Mouse (Mus musculus) kidney, adult 18-20 months (tissue): ENCODE data around the gene Dsn1.
A peak's percentile ranks its signal among the peaks of the same experiment; 100 is the strongest.

Source experiments
- DNase-seq: peaks from one replicate; pipeline ENCODE4 v3.0.0; 2021

The Dsn1 gene

GRCm38 (mm10) chr2:157019228-157019627, 12.3 kb upstream of the Dsn1 start:
- DNase-seq, result no peak

DNA sequence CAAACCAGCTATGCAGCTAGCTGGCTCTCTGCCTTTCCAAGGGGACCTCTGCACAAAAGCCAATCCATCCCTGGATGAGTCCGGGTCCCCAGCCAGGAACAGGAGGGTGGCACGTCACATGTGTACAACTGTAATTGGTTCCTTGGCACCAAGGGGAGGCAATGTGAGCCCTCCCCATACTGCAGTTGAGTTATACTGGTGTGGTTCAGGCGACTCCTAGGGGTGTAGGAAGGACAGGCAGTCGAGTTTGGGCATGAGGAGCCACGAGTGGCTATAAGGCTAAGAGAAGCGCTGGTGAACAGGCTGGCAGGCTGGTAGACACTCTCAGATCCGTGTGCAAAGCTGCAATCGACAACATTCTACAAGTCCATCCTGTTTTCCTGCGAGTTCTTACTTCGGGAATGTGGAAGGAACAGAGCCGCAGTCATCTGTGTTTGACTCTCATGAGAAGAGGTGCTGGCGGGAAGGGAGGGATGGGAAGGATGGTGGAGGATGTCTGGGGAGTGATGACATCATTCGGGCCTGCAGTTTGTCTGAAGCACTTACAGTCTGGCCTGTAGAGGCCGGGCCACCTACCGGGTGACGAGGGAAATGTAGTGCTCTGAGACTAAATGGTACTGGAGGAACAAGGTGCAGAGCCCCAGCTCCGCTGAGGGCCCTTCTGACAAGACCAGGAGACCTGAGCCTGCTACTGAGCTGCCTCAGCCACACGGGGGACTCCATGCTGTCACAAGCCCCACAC, 9.7 kb upstream of the Dsn1 start:
- DNase-seq, result no peak

GRCm38 (mm10) chr2:157012341-157012740, 5.4 kb upstream of the Dsn1 start:
- DNase-seq, result no peak

- no peak for DNase-seq
Observed at GRCm38 (mm10) chr2:157010634-157011310, 3.8 kb upstream of the Dsn1 start.

GRCm38 (mm10) chr2:157010121-157010520, 3.2 kb upstream of the Dsn1 start:
- DNase-seq, result no peak

- no peak for DNase-seq
Observed at GRCm38 (mm10) chr2:157008509-157008908, 1.6 kb upstream of the Dsn1 start.

- no peak for DNase-seq
Observed at GRCm38 (mm10) chr2:157007234-157007596, 261 bp upstream of the Dsn1 start.

DNA sequence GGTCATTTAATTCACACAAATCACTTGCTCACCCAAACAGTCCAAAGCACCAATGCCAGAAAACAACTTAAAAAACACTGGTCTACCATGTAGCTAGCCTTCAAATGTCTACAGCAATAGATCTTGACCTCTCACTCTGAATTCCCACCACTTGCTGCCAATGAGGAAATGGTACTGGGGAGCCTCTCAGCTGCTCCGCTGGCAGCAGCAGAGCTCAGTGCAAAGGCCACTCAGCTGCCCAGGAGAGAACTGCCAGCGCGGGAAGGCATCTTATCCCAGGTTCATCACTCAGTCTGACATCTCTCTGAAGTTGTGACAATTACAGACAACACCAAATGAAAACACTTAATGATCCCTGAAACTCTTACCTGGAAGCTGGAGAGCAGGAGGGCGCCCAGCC, 4.6 kb downstream of the Dsn1 start:
- DNase-seq, result peak; percentile 9

DNA sequence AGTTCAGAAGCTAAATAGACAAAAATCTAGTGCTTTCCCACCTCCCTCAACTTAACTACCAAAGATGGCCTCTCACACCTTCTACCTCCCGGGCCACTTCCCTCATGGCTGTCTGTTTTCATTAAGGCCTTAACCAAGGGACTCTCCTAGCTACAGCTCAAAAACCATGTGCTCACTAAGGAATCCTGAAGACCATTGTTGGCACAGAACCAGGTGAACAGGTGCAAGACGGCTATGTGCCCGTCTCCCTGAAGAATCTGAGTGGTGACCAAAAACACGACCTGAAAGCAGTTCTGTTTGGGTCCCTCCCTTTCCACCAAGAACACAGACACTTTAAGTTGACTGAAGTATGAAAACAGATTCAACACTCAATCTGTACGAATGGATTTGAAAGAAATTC, 8.7 kb downstream of the Dsn1 start:
- DNase-seq, result no peak

DNA sequence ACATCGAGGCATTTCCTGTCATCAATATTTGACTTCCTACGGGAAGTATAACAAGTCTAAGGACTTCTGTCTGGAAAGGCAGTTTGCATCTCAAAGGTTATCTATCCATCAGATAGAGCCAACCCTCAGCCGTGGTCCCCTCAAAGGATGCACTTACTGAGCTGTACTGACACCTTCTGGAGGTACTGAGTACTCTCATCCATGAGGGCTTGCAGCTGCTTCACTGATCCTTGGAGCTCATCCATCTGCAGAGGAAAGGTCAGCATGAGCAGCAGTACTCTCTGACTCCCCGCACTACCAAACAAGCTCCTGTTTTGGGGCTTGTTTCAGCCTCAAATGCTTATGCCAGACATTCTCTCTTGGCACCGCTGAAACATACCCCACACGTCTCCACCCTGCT, 10.4 kb downstream of the Dsn1 start:
- peak; percentile 43 for DNase-seq

DNA sequence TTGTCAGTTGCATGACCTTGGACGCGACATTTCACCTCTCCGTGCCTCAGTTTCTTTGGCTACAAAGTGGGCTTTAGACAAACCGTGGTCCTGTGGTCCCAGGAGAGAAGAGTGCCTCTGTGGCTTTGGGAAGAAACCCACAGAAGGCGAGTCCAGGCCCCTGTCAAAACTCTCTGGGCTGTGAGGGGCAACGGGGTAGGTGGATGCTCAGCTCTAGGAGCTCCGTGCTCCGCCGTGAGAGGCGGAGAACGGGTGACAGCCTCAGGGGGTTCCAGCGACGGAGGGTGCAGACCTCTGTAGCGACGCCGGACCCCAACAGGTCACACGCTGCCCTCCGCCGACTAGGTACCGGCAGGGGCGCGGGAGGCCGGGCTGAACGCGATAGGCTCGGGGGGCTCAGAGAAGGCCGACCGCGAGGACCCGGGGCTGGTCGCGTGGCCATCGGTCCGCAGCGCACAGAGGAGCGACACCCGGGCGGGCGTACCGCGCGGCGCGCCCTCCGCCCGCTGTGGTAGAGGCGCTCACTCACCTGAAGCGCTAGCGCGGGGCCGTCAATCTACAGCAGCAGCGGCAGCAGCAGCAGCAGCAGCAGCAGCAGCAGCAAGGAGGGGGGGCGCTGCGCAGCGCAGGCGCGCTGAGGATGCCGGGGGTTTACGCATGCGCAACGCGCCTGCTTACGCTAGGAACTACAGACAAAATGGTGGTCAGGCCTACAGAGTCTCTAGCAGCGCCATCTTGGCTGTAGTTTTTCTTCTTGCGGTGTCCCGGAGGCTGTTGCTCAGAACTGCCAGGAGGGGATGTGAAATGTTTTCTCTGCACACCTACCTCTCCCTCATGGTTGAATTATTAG, 15.3 kb downstream of the Dsn1 start, which contains the start of gene Ndrg3:
Ndrg3 (minus strand) TSS at position 587 of the 850 bp plus-strand sequence.
- peak; percentile 96 for DNase-seq

DNA sequence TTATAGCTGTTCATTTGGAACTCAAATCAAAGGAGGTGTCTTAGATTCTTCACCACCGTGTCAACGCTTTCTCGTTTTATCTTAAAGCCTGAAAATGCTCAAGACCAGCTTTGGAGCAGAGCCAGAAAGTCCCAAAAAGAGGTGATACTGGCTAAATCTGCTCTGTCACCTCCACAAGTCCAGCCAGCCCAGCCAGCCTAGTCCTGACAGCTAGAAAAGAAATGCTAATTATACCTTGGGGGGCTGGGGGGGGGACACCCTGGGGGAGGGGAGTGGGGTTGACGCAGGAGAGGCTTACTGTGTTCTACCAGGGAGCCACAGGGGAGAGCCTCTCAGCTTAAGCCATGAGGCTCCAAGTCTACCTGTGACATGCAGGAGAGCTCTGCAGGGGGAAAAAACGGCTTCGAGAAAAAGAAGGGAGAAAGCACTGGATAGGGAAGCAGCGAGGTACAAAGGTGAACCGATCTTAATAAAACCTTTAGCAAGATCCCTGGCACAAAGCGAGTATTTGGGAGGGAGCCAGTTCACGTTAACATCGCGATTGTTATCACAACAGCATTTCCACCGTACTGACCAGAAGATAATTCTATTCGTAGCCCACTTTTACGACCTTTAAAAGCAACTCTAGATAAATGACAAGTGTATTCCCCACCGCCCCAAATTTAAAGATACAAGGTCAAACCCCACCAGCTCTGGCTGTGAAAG, 16.1 kb downstream of the Dsn1 start:
- DNase-seq, result peak; percentile 40

DNA sequence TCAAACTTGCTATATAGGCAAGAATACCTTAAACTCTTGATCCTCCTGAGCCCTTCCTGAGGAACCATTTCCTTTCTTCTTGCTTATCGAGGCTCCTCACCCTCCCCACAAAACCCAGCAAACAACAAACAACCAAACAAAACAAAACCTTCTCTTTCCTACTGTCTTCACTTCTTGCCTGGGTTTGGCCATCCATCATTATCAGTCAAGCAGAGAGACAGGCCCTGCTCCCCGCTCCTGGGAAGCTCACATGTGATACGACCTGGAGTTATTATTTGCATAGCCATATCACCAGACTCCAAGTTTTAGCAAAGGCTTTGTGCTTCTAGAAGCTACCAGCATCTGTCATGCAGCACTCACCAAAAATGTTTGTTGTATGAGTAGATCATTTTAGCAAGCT, 19.6 kb downstream of the Dsn1 start:
- no peak for DNase-seq

DNA sequence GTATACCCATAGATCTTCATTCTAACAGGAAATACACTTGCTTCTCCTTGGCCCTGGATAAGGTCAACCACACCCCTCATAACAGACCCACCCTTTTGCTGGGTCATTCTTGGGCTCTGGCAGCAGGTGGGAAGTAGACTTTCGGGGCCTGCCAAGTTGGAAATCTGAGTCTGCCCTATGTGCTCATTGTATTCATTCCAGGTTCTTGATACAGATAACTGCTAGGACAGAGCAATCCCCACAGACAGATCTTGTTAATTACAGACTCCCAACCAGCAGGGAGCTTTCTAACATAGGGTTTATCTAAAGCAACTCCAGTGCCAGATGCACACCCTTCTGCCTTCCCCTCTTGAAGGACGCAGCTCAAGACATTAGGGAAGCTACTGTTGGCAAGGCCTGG, 24.1 kb downstream of the Dsn1 start:
- no peak for DNase-seq

DNA sequence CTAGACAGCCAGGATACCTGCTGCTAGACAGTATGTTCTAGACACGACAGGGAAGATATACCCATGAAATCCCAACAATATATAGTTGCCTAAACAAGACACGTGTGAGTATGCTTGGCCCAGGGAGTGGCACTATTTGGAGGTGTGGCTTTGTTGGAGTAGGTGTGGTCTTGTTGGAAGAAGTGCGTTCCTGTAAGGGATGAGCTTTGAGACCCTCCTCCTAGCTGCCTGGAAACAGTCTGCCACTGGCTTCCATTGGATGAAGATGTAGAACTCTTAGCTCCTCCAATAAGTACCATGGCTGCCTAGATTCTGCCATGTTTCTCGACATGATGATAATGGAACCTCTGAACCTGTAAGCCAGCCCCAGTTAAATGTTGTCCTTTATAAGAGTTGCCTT, 25.7 kb downstream of the Dsn1 start:
- DNase-seq, result no peak

DNA sequence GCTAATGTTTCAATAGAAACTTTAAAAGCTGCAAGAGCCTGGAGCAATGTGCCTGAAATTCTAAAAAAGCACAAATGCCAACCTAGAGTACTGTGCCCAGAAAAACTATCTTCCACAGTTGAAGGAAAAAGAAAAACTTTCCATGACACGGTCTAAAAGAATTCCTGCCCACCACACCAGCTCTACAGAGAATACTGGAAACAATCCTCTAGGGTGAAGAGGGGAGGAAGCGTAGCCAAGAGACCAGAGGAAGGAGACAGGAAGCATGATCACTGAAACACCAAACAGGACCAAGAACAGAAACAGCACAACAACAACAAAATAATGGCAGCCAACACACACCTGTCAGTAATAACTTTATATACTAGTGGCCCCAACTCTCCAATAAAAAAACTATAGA, 26.9 kb downstream of the Dsn1 start:
- DNase-seq, result no peak

GRCm38 (mm10) chr2:156976711-156977110, 30.2 kb downstream of the Dsn1 start:
- no peak for DNase-seq

GRCm38 (mm10) chr2:156974967-156975366, 32.0 kb downstream of the Dsn1 start:
- no peak for DNase-seq

DNA sequence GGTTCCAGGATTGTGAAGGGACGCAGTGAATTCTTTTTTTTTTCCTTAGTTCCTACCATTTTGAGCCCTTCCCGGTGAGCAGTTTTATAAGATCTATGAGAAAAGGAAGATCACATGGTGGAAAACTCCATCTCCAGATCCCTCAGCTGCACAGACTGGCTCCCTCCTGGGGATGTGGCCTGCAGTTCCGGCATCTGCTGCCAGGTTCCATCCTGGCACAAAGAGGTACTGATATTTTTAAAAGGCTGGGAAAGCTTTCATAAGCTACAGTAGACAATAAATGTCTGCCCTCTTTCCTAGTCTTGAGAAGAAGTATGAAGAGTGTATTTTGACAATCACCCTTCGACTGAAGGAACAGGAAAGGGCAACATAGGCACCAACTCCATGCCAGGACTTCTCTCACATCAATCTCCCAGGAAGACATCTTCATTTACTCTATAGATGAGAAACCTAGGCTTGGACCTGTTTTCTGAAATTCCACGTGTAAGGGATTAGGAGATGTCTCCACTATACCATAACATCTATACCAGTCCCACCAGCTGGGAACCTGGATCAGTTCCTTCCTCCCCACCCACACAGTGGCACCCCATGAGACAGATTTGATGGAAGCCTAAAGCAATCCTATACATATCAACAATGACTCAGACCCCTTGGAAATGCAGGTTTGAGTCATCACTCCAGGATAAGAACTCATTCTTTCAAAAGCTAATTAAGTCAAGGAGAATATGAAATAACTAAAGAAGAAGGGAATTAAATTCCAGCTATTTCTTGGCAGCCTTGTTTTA, 33.4 kb downstream of the Dsn1 start:
- DNase-seq, result no peak

DNA sequence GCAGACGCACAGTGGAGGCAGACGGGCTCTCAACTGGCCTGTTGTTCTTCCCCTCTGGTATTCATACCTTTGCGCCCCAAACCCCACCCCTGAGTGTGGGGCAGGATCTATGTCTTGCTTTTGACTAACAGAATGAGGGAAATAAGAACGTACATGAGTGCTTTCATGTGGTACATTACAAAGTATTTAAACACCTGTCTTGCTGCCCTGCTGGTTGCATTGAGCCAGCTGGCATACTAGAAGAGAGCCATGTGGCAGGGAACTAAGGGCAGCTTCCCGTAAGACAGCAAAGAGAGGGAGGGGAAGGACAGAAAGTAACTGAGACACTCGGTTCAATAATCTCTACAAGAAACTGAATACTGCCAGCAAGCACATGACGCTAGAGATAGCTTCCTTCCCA, 36.7 kb downstream of the Dsn1 start:
- DNase-seq, result no peak

GRCm38 (mm10) chr2:156968501-156968900, 38.5 kb downstream of the Dsn1 start:
- no peak for DNase-seq

DNA sequence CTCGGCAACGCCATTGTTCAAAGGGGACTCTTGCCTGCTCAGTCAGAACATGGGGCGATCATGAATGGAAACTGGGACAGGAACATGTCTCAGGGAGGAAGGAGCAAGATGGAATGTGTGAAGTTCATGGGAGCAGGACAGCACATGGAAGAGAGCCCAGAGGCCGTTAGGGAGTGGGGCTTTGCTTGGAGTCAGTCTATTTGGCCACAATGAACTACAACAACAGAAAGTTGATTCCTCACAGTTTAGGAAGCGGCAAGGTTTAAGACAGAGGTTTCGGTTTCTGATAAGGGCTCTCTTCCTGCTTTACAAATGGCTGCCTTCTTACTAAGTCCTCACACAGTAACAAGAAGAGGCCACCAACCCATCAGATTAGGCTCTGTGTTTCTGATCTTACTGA, 39.6 kb downstream of the Dsn1 start:
- DNase-seq, result no peak
